In genomic region chr17:87501098-87501497, GRCm38 (mm10) we compare ENCODE assay signal across 20 mouse cellular contexts. TPM values are rescaled to one million over a fixed set of nuclear protein-coding genes. Genes with fewer than 3 reads are reported as not detected.
DNase-seq lines count a peak whose midpoint lies in the region; ATAC-seq and TF ChIP-seq lines count a peak whose summit lies in the region.
"Had no signal": no experiment of that assay in that cellular context is flagged by ENCODE, and none has a peak within 500 bp of the region (broad histone marks: within the 10 kb centered on the region; RNA-seq: fewer than 3 reads in every experiment).

No protein-coding gene starts in this region.

- no peak for TF ChIP-seq CTCF in layer of hippocampus, adult 2 months (conservative IDR thresholded peaks at IDR 0.05)
- TF ChIP-seq CTCF in intestine, postnatal 0 days (IDR thresholded peaks at IDR 0.05; ENCODE audit: low read depth), result no peak
- TF ChIP-seq CTCF in small intestine, adult 2 months (IDR thresholded peaks at IDR 0.05; ENCODE audit: extremely low read depth, insufficient read length, insufficient replicate concordance, low read depth, low read length), result no peak

- H3K36me3 ChIP-seq in intestine, embryonic 14.5 days (ENCODE audit: control insufficient read depth, insufficient read depth, low read length), result no peaks in the 10 kb centered on the region
- no peaks in the 10 kb centered on the region for H3K36me3 ChIP-seq in intestine, postnatal 0 days (ENCODE audit: control insufficient read depth, insufficient read depth)
- H3K36me3 ChIP-seq in small intestine, adult 2 months (ENCODE audit: control insufficient read depth, insufficient read depth, low read length), result no peaks in the 10 kb centered on the region
- H3K36me3 ChIP-seq: embryonic facial prominence, embryonic 15.5 days; forebrain, embryonic 10.5 days; hindbrain, embryonic 12.5 days; limb, embryonic 13.5 days; midbrain, embryonic 13.5 days had no signal

- peak overlapping the region; percentile 94 for H3K27ac ChIP-seq in layer of hippocampus, adult 2 months
- H3K27ac ChIP-seq in intestine, embryonic 14.5 days (ENCODE audit: low read depth), result no peak overlapping the region
- no peak overlapping the region for H3K27ac ChIP-seq in intestine, postnatal 0 days (ENCODE audit: low read depth, low read length)
- peak overlapping the region; percentile 67 for H3K27ac ChIP-seq in small intestine, adult 2 months (ENCODE audit: insufficient read depth, low read depth, low read length)
- H3K27ac ChIP-seq: forebrain, embryonic 10.5 days; heart, adult 2 months; hindbrain, embryonic 12.5 days; midbrain, embryonic 13.5 days had no signal

- no peaks in the 10 kb centered on the region for H3K9me3 ChIP-seq in intestine, embryonic 14.5 days (ENCODE audit: control insufficient read depth, low read length)
- no peaks in the 10 kb centered on the region for H3K9me3 ChIP-seq in intestine, postnatal 0 days (ENCODE audit: control insufficient read depth)
- H3K9me3 ChIP-seq: embryonic facial prominence, embryonic 15.5 days; forebrain, embryonic 10.5 days; hindbrain, embryonic 12.5 days; limb, embryonic 13.5 days; midbrain, embryonic 13.5 days had no signal

- H3K9ac ChIP-seq in intestine, embryonic 14.5 days (ENCODE audit: low read length), result no peak overlapping the region
- H3K9ac ChIP-seq in intestine, postnatal 0 days (ENCODE audit: low read depth, low read length), result no peak overlapping the region
- H3K9ac ChIP-seq: embryonic facial prominence, embryonic 15.5 days; hindbrain, embryonic 12.5 days; midbrain, embryonic 13.5 days had no signal

- TF ChIP-seq POLR2A in small intestine, adult 2 months (IDR thresholded peaks at IDR 0.05; ENCODE audit: low read depth, low read length), result no peak

- H3K4me2 ChIP-seq in intestine, embryonic 14.5 days (ENCODE audit: low read length), result no peak overlapping the region
- H3K4me2 ChIP-seq in intestine, postnatal 0 days (replicated peaks; ENCODE audit: low read depth), result no peak overlapping the region
- H3K4me2 ChIP-seq: embryonic facial prominence, embryonic 15.5 days; hindbrain, embryonic 12.5 days; midbrain, embryonic 13.5 days had no signal

- ATAC-seq in intestine, embryonic 14.5 days (replicated peaks; ENCODE audit: low FRiP score, low TSS enrichment, low read depth), result peak; percentile 67
- peak; percentile 81 for ATAC-seq in intestine, postnatal 0 days
- ATAC-seq: activated CD4-positive, CD25-positive, alpha-beta regulatory T cell, adult 4 months; midbrain, embryonic 13.5 days had no signal

- H3K4me1 ChIP-seq in intestine, embryonic 14.5 days (replicated peaks; ENCODE audit: control insufficient read depth, insufficient read depth, low read length), result peaks cover 26% of the 10 kb centered on the region
- H3K4me1 ChIP-seq in intestine, postnatal 0 days (replicated peaks; ENCODE audit: control insufficient read depth, insufficient read depth, low read length), result peaks cover 13% of the 10 kb centered on the region
- peaks cover 19% of the 10 kb centered on the region for H3K4me1 ChIP-seq in small intestine, adult 2 months (ENCODE audit: control insufficient read depth, insufficient read depth, insufficient read length, low read length)

- no peaks in the 10 kb centered on the region for H3K27me3 ChIP-seq in intestine, embryonic 14.5 days (replicated peaks; ENCODE audit: control insufficient read depth, insufficient read depth, low read length)
- H3K27me3 ChIP-seq in intestine, postnatal 0 days (replicated peaks; ENCODE audit: control insufficient read depth, insufficient read depth, low read length), result no peaks in the 10 kb centered on the region
- no peaks in the 10 kb centered on the region for H3K27me3 ChIP-seq in small intestine, adult 2 months (ENCODE audit: control insufficient read depth, insufficient read depth, low read length)
- H3K27me3 ChIP-seq: limb, embryonic 13.5 days; midbrain, embryonic 13.5 days; Patski had no signal

- no peak overlapping the region for H3K4me3 ChIP-seq in layer of hippocampus, adult 2 months
- no peak overlapping the region for H3K4me3 ChIP-seq in intestine, embryonic 14.5 days (ENCODE audit: low read depth, low read length)
- H3K4me3 ChIP-seq in intestine, postnatal 0 days (ENCODE audit: low read depth, low read length), result no peak overlapping the region
- no peak overlapping the region for H3K4me3 ChIP-seq in small intestine, adult 2 months (ENCODE audit: low read depth, low read length)
- H3K4me3 ChIP-seq: embryonic facial prominence, embryonic 15.5 days; forebrain, embryonic 10.5 days; heart, adult 2 months; hindbrain, embryonic 12.5 days; limb, embryonic 13.5 days; midbrain, embryonic 13.5 days had no signal

- DNase-seq in layer of hippocampus, adult 2 months (ENCODE audit: low spot score in 2 of 2), result no peak
- DNase-seq in layer of hippocampus, adult 9-10 months (ENCODE audit: low spot score), result no peak
- no peak for DNase-seq in intestine, embryonic 14.5 days (ENCODE audit: low spot score)
- DNase-seq in ovary, adult 18-20 months (ENCODE audit: low spot score), result no peak
- no peak for DNase-seq in cerebellum, adult 11-12 months
- DNase-seq: adrenal gland, postnatal 36 days; cerebellum, adult 8-10 months; gastrocnemius, postnatal 14 days; heart, adult 2 months; layer of hippocampus, postnatal 36 days; retina, postnatal 1 day had no signal

- WGBS in intestine, embryonic 14.5 days, result 48% methylated on average over 2 of the region's 2 CpGs
- 31% methylated on average over 2 of the region's 2 CpGs for WGBS in intestine, postnatal 0 days
- WGBS in small intestine, adult 2 months, result 27% methylated on average over 2 of the region's 2 CpGs

RNA-seq across cellular contexts. Expression of gene Calm2, which starts 54.4 kb away (rescaled TPM):
- 1,000 to 10,000 TPM; 2,133 to 2,202 TPM for total RNA-seq in layer of hippocampus, adult 2 months (2021)
- polyA plus RNA-seq in intestine, embryonic 14.5 days (2014; fragmentation: Nextera tagmentation; extraction: Ambion mirVana), result 1,068 and 1,168 TPM in 2 replicates
- 756 and 774 TPM in 2 replicates for polyA plus RNA-seq in intestine, postnatal 0 days (2015; fragmentation: Nextera tagmentation; extraction: Ambion mirVana)
- polyA plus RNA-seq in small intestine, adult 2 months (2012; rRNA removed), result 7.3 and 22.8 TPM in 2 replicates

Comparison
In these comparisons a context has a peak if more than half of its experiments do, and no peak if none do; other contexts are left out.
1. H3K27ac ChIP-seq: peak in layer of hippocampus, adult 2 months (single experiment) and small intestine, adult 2 months (single experiment); none in intestine, embryonic 14.5 days (single experiment) and intestine, postnatal 0 days (single experiment).
2. RNA of gene Calm2, which starts 54.4 kb away (polyA plus RNA-seq): 1,068 to 1,168 TPM in intestine, embryonic 14.5 days and 756 to 774 TPM in intestine, postnatal 0 days; 7.3 to 22.8 TPM in small intestine, adult 2 months; every median in the first group is over 10 times any median in the second.